Mouse (Mus musculus) layer of hippocampus, adult 2 months (tissue): Measurements from ENCODE around the gene Vegfb. TPM values are rescaled to one million over a fixed set of nuclear protein-coding genes. Genes with fewer than 3 reads are reported as not detected.

Source experiments
- DNase-seq, 2 experiments: peaks; one replicate each; pipeline ENCODE4 v3.0.0; 2022; ENCODE audit warnings: low spot score in 2 of 2
- H3K27ac ChIP-seq: fragments of 200-600 bp; 2 replicates; pipeline ENCODE4 v1.8.1; 2022
- H3K4me3 ChIP-seq: fragments of 200-600 bp; 2 replicates; pipeline ENCODE4 v1.8.1; 2022; ENCODE audit warnings: mild to moderate bottlenecking
- CTCF ChIP-seq: fragments of 200-600 bp; conservative IDR thresholded peaks from 2 replicates; pipeline ENCODE4 v1.8.1; 2022; ENCODE audit warnings: antibody characterized with exemption, mild to moderate bottlenecking, moderate library complexity
- total RNA-seq, 2 experiments: library from RNA; stranded (reverse); gene quantifications; 2 replicates each; pipeline ENCODE4 v1.2.3; 2021

Vegfb gene
- total RNA-seq, 2 experiments from 2014 or later, result 85.2 to 88.0 TPM

- Histone ChIP-seq H3K4me3 (peak overlapping the region; percentile 66), H3K27ac (peak overlapping the region; percentile 97)
- no peak for TF ChIP-seq CTCF
- peak; percentile 66 to 77 for DNase-seq
Observed at GRCm38 (mm10) chr19:6951994-6952711, 35.3 kb downstream of the Vegfb start.

GRCm38 (mm10) chr19:6951381-6951968 is 36.0 kb downstream of the Vegfb start:
- peak; percentile 92 to 97 for DNase-seq
- TF ChIP-seq CTCF, result no peak
- Histone ChIP-seq H3K4me3 (peak overlapping the region; percentile 66), H3K27ac (peak overlapping the region; percentile 97)

- peak; percentile 63 for DNase-seq
- TF ChIP-seq CTCF, result no peak
- Histone ChIP-seq H3K27ac (peak overlapping the region; percentile 97), H3K4me3 (peak overlapping the region; percentile 66)
Observed at GRCm38 (mm10) chr19:6950613-6951153, 36.8 kb downstream of the Vegfb start.

- TF ChIP-seq CTCF, result no peak
- peak overlapping the region; percentile 97; the same call in 1 of the 2 replicates for H3K27ac ChIP-seq
- DNase-seq, result no peak
- H3K4me3 ChIP-seq, result peak overlapping the region; percentile 66
Observed at GRCm38 (mm10) chr19:6949951-6950350, 37.5 kb downstream of the Vegfb start.

- Histone ChIP-seq H3K27ac (no peak overlapping the region), H3K4me3 (no peak overlapping the region)
- no peak for DNase-seq
- no peak for TF ChIP-seq CTCF
Observed at GRCm38 (mm10) chr19:6949532-6949931, 37.9 kb downstream of the Vegfb start.

GRCm38 (mm10) chr19:6948186-6948585 is 39.3 kb downstream of the Vegfb start:
- no peak for TF ChIP-seq CTCF
- no peak overlapping the region for H3K27ac ChIP-seq
- DNase-seq, result no peak

GRCm38 (mm10) chr19:6947742-6948141 is 39.7 kb downstream of the Vegfb start:
- Histone ChIP-seq H3K4me3 (no peak overlapping the region), H3K27ac (no peak overlapping the region)
- TF ChIP-seq CTCF, result no peak
- no peak for DNase-seq

More at GRCm38 (mm10) chr19:6948186-6948585, 39.3 kb downstream of the Vegfb start:
- no peak overlapping the region for H3K4me3 ChIP-seq

- no peak overlapping the region for H3K4me3 ChIP-seq
- no peak for TF ChIP-seq CTCF
- H3K27ac ChIP-seq, result no peak overlapping the region
- no peak for DNase-seq
Observed at GRCm38 (mm10) chr19:6943709-6944108, 43.7 kb downstream of the Vegfb start.

- no peak for DNase-seq
- Histone ChIP-seq H3K27ac (peak overlapping the region; percentile 98), H3K4me3 (peak overlapping the region; percentile 81)
- no peak for TF ChIP-seq CTCF
Observed at GRCm38 (mm10) chr19:6942764-6943163, 44.7 kb downstream of the Vegfb start.

- TF ChIP-seq CTCF, result no peak; the same call in 1 of the 2 replicates
- Histone ChIP-seq H3K4me3 (peak within 1 kb of the TSS; percentile 81), H3K27ac (peak within 1 kb of the TSS; percentile 98)
- peak; percentile 95 for DNase-seq
Observed at GRCm38 (mm10) chr19:6942249-6942691, 45.2 kb downstream of the Vegfb start, which contains the start of gene Gpr137. Gene Gpr137 (minus strand): TSS chr19:6942480.

GRCm38 (mm10) chr19:6941372-6942248 is 45.8 kb downstream of the Vegfb start, which contains the start of gene Bad:
Gene Bad (plus strand): TSS chr19:6941861.
- H3K4me3 ChIP-seq, result peak within 1 kb of the TSS; percentile 81
- peak; percentile 33; the same call in 1 of the 2 replicates for TF ChIP-seq CTCF

More at GRCm38 (mm10) chr19:6941372-6942248, 45.8 kb downstream of the Vegfb start, which contains the start of gene Bad:
- peak; percentile 89 to 96 for DNase-seq
- peak within 1 kb of the TSS; percentile 98 for H3K27ac ChIP-seq
